Comparison of ENCODE assay signal across 9 mouse cellular contexts in genomic region chr13:34635978-34636377, GRCm38 (mm10). TPM values are rescaled to one million over a fixed set of nuclear protein-coding genes. Genes with fewer than 3 reads are reported as not detected.
DNase-seq lines count a peak whose midpoint lies in the region; ATAC-seq and TF ChIP-seq lines count a peak whose summit lies in the region.
"Had no signal": no experiment of that assay in that cellular context is flagged by ENCODE, and none has a peak within 500 bp of the region (broad histone marks: within the 10 kb centered on the region; RNA-seq: fewer than 3 reads in every experiment).

No protein-coding gene starts in this region.

- peak; percentile 50 for DNase-seq in gastrocnemius, adult 2 months
- no peak for DNase-seq in gastrocnemius, postnatal 25 days
- peak; percentile 89 for DNase-seq in brain, adult 2 months (ENCODE audit: low read depth, low spot score)
- peak; percentile 89 for DNase-seq in hindbrain, embryonic 14.5 days (ENCODE audit: low spot score)
- peak; percentile 78 to 83 for DNase-seq in left cerebral cortex, adult 18-20 months (ENCODE audit: low spot score in 2 of 2)
- DNase-seq in midbrain, embryonic 11.5 days (ENCODE audit: low spot score, missing footprints), result peak; percentile 97

- H3K4me3 ChIP-seq in gastrocnemius, adult 2 months, result no peak overlapping the region
- no peak overlapping the region for H3K4me3 ChIP-seq in forebrain, embryonic 12.5 days (replicated peaks)
- H3K4me3 ChIP-seq in hindbrain, embryonic 14.5 days (replicated peaks; ENCODE audit: low read length), result no peak overlapping the region
- no peak overlapping the region for H3K4me3 ChIP-seq in midbrain, embryonic 11.5 days (ENCODE audit: low read depth, low read length)
- H3K4me3 ChIP-seq in stomach, embryonic 14.5 days (ENCODE audit: low read depth, low read length), result no peak overlapping the region
- H3K4me3 ChIP-seq: limb, embryonic 15.5 days had no signal

- H3K4me2 ChIP-seq in forebrain, embryonic 12.5 days, result no peak overlapping the region
- H3K4me2 ChIP-seq in hindbrain, embryonic 14.5 days (replicated peaks), result no peak overlapping the region
- H3K4me2 ChIP-seq in midbrain, embryonic 11.5 days, result no peak overlapping the region
- no peak overlapping the region for H3K4me2 ChIP-seq in stomach, embryonic 14.5 days (replicated peaks; ENCODE audit: low read depth, low read length)
- H3K4me2 ChIP-seq: limb, embryonic 15.5 days had no signal

- no peaks in the 10 kb centered on the region for H3K36me3 ChIP-seq in forebrain, embryonic 12.5 days (replicated peaks)
- no peaks in the 10 kb centered on the region for H3K36me3 ChIP-seq in hindbrain, embryonic 14.5 days (replicated peaks; ENCODE audit: control insufficient read depth, insufficient read depth)
- H3K36me3 ChIP-seq in midbrain, embryonic 11.5 days (ENCODE audit: control insufficient read depth, insufficient read depth, low read length), result no peaks in the 10 kb centered on the region
- H3K36me3 ChIP-seq in stomach, embryonic 14.5 days (ENCODE audit: control insufficient read depth, insufficient read depth, low read length), result no peaks in the 10 kb centered on the region

- no peaks in the 10 kb centered on the region for H3K4me1 ChIP-seq in forebrain, embryonic 12.5 days
- H3K4me1 ChIP-seq in hindbrain, embryonic 14.5 days (replicated peaks; ENCODE audit: control insufficient read depth, insufficient read depth, low read length), result no peaks in the 10 kb centered on the region
- no peaks in the 10 kb centered on the region for H3K4me1 ChIP-seq in midbrain, embryonic 11.5 days (ENCODE audit: control insufficient read depth, insufficient read depth, low read length)
- H3K4me1 ChIP-seq in stomach, embryonic 14.5 days (ENCODE audit: control insufficient read depth, insufficient read depth, low read length), result no peaks in the 10 kb centered on the region
- H3K4me1 ChIP-seq: limb, embryonic 15.5 days had no signal

- no peaks in the 10 kb centered on the region for H3K9me3 ChIP-seq in forebrain, embryonic 12.5 days
- no peaks in the 10 kb centered on the region for H3K9me3 ChIP-seq in hindbrain, embryonic 14.5 days (ENCODE audit: control insufficient read depth, low read length)
- no peaks in the 10 kb centered on the region for H3K9me3 ChIP-seq in midbrain, embryonic 11.5 days (ENCODE audit: control insufficient read depth, low read length)
- H3K9me3 ChIP-seq in stomach, embryonic 14.5 days (ENCODE audit: control insufficient read depth, low read depth, low read length), result no peaks in the 10 kb centered on the region
- H3K9me3 ChIP-seq: limb, embryonic 15.5 days had no signal

- H3K9ac ChIP-seq in forebrain, embryonic 12.5 days, result no peak overlapping the region
- H3K9ac ChIP-seq in hindbrain, embryonic 14.5 days, result no peak overlapping the region
- H3K9ac ChIP-seq in midbrain, embryonic 11.5 days (ENCODE audit: low read length), result no peak overlapping the region
- H3K9ac ChIP-seq in stomach, embryonic 14.5 days (replicated peaks; ENCODE audit: low read depth, low read length), result no peak overlapping the region
- H3K9ac ChIP-seq: limb, embryonic 15.5 days had no signal

- intact Hi-C loops in gastrocnemius, adult 2 months (cut with DNase I), result loop anchor here (1.0 to 2.0 kb wide), 2 partner anchors 291 to 449 kb away; partner anchors contain the start of gene Slc22a23

- peak; percentile 84 for TF ChIP-seq CTCF in gastrocnemius, adult 2 months (IDR thresholded peaks at IDR 0.05)

- H3K27ac ChIP-seq in gastrocnemius, adult 2 months, result no peak overlapping the region
- no peak overlapping the region for H3K27ac ChIP-seq in forebrain, embryonic 12.5 days
- H3K27ac ChIP-seq in hindbrain, embryonic 14.5 days, result no peak overlapping the region
- H3K27ac ChIP-seq in midbrain, embryonic 11.5 days (ENCODE audit: low read depth, low read length), result no peak overlapping the region
- H3K27ac ChIP-seq in stomach, embryonic 14.5 days (ENCODE audit: low read length), result no peak overlapping the region
- H3K27ac ChIP-seq: limb, embryonic 15.5 days had no signal

- ATAC-seq in forebrain, embryonic 12.5 days (ENCODE audit: low FRiP score), result 0 out of 2 replicates have a peak, but pooled peaks have one; percentile 27
- peak; percentile 74 for ATAC-seq in hindbrain, embryonic 14.5 days (ENCODE audit: low FRiP score)
- peak; percentile 65 for ATAC-seq in midbrain, embryonic 11.5 days (ENCODE audit: low FRiP score)
- ATAC-seq in stomach, embryonic 14.5 days (ENCODE audit: insufficient number of reproducible peaks, insufficient read depth, low FRiP score, low read depth), result peak; percentile 58; the same call in 1 of the 2 replicates

- no peaks in the 10 kb centered on the region for H3K27me3 ChIP-seq in forebrain, embryonic 12.5 days
- H3K27me3 ChIP-seq in hindbrain, embryonic 14.5 days (ENCODE audit: control insufficient read depth, insufficient read depth, low read length), result no peaks in the 10 kb centered on the region
- H3K27me3 ChIP-seq in midbrain, embryonic 11.5 days (ENCODE audit: control insufficient read depth, insufficient read depth, low read length), result no peaks in the 10 kb centered on the region
- H3K27me3 ChIP-seq in stomach, embryonic 14.5 days (ENCODE audit: control insufficient read depth, insufficient read depth, low read length), result no peaks in the 10 kb centered on the region
- H3K27me3 ChIP-seq: limb, embryonic 15.5 days had no signal

- WGBS in forebrain, embryonic 12.5 days, result 60% methylated on average over 5 of the region's 5 CpGs
- WGBS in hindbrain, embryonic 14.5 days, result 56% methylated on average over 5 of the region's 5 CpGs
- 58% methylated on average over 5 of the region's 5 CpGs for WGBS in midbrain, embryonic 11.5 days
- WGBS in stomach, embryonic 14.5 days, result 28% methylated on average over 5 of the region's 5 CpGs

RNA-seq across cellular contexts. Expression of gene Pxdc1, which starts 17.3 kb away (rescaled TPM):
- 1 to 10 TPM; 3.6 to 8.6 TPM for total RNA-seq in gastrocnemius, adult 2 months (2021)
- 1 to 10 TPM; 4.6 TPM for total RNA-seq in gastrocnemius, postnatal 25 days (2021)
- polyA plus RNA-seq in forebrain, embryonic 12.5 days (2016; fragmentation: Nextera tagmentation; extraction: Ambion mirVana), result 5.5 and 5.9 TPM in 2 replicates
- polyA plus RNA-seq in hindbrain, embryonic 14.5 days (2014; fragmentation: Nextera tagmentation; extraction: Ambion mirVana), result 10.4 and 13.2 TPM in 2 replicates
- 1 to 10 TPM; 5.1 to 7.9 TPM for total RNA-seq in left cerebral cortex, adult 18-20 months (2021)
- polyA plus RNA-seq in midbrain, embryonic 11.5 days (2014; fragmentation: Nextera tagmentation; extraction: Ambion mirVana), result 7.0 and 7.4 TPM in 2 replicates
- 11.8 and 12.5 TPM in 2 replicates for polyA plus RNA-seq in stomach, embryonic 14.5 days (2014; fragmentation: Nextera tagmentation; extraction: Ambion mirVana)
